ENCODE assay signal across 9 mouse cellular contexts in genomic region chr6:92786701-92787375, GRCm38 (mm10). TPM values are rescaled to one million over a fixed set of nuclear protein-coding genes. Genes with fewer than 3 reads are reported as not detected.
DNase-seq lines count a peak whose midpoint lies in the region; ATAC-seq and TF ChIP-seq lines count a peak whose summit lies in the region.
"Had no signal": no experiment of that assay in that cellular context is flagged by ENCODE, and none has a peak within 500 bp of the region (broad histone marks: within the 10 kb centered on the region; RNA-seq: fewer than 3 reads in every experiment).

No protein-coding gene starts in this region.

- H3K4me3 ChIP-seq in liver, embryonic 11.5 days (ENCODE audit: low read depth, low read length): peak overlapping the region; percentile 23; the same call in 1 of the 2 replicates
- H3K4me3 ChIP-seq in liver, postnatal 0 days (ENCODE audit: low read depth, low read length): no peak overlapping the region
- H3K4me3 ChIP-seq in embryonic facial prominence, embryonic 13.5 days: peak overlapping the region; percentile 33
- H3K4me3 ChIP-seq in intestine, postnatal 0 days (ENCODE audit: low read depth, low read length): no peak overlapping the region
- H3K4me3 ChIP-seq in neural tube, embryonic 15.5 days (replicated peaks): peak overlapping the region; percentile 39

- H3K9me3 ChIP-seq in liver, embryonic 11.5 days (ENCODE audit: control insufficient read depth, low read length): no peaks in the 10 kb centered on the region
- H3K9me3 ChIP-seq in liver, postnatal 0 days (ENCODE audit: low read length): no peaks in the 10 kb centered on the region
- no peaks in the 10 kb centered on the region for H3K9me3 ChIP-seq in embryonic facial prominence, embryonic 13.5 days
- H3K9me3 ChIP-seq in intestine, postnatal 0 days (ENCODE audit: control insufficient read depth): no peaks in the 10 kb centered on the region
- no peaks in the 10 kb centered on the region for H3K9me3 ChIP-seq in neural tube, embryonic 15.5 days (replicated peaks)

- peak overlapping the region; percentile 49 for H3K4me2 ChIP-seq in liver, embryonic 11.5 days
- H3K4me2 ChIP-seq in liver, postnatal 0 days (ENCODE audit: low read depth, low read length): no peak overlapping the region
- peak overlapping the region; percentile 63 for H3K4me2 ChIP-seq in embryonic facial prominence, embryonic 13.5 days
- peak overlapping the region; percentile 51 for H3K4me2 ChIP-seq in intestine, postnatal 0 days (replicated peaks; ENCODE audit: low read depth)
- H3K4me2 ChIP-seq in neural tube, embryonic 15.5 days: peak overlapping the region; percentile 76

- H3K9ac ChIP-seq in liver, embryonic 11.5 days (ENCODE audit: low read depth, low read length): no peak overlapping the region
- H3K9ac ChIP-seq in liver, postnatal 0 days (replicated peaks): no peak overlapping the region
- peak overlapping the region; percentile 60 for H3K9ac ChIP-seq in embryonic facial prominence, embryonic 13.5 days
- no peak overlapping the region for H3K9ac ChIP-seq in intestine, postnatal 0 days (ENCODE audit: low read depth, low read length)
- peak overlapping the region; percentile 47 for H3K9ac ChIP-seq in neural tube, embryonic 15.5 days (replicated peaks)

- WGBS in liver, embryonic 11.5 days: 10% methylated on average over 20 of the region's 20 CpGs
- 16% methylated on average over 20 of the region's 20 CpGs for WGBS in liver, postnatal 0 days (ENCODE audit: insufficient replicate concordance)
- WGBS in embryonic facial prominence, embryonic 13.5 days: 6% methylated on average over 20 of the region's 20 CpGs
- 26% methylated on average over 20 of the region's 20 CpGs for WGBS in intestine, postnatal 0 days
- WGBS in neural tube, embryonic 15.5 days: 5% methylated on average over 20 of the region's 20 CpGs

- no peak for DNase-seq in liver, embryonic 11.5 days (ENCODE audit: low spot score)
- no peak for DNase-seq in liver, postnatal 0 days
- no peak for DNase-seq in right cerebral cortex, adult 18-20 months
- DNase-seq in left cerebral cortex, postnatal 36 days (ENCODE audit: low spot score in 2 of 2): no peak
- no peak for DNase-seq in layer of hippocampus, postnatal 14 days (ENCODE audit: low spot score in 2 of 2)

- intact Hi-C loops in left cerebral cortex, postnatal 36 days (cut with DNase I): loop anchor here (2.0 to 5.0 kb wide), 4 partner anchors 155 to 940 kb away; partner anchors contain the start of gene Adamts9

- no peak overlapping the region for H3K27ac ChIP-seq in liver, embryonic 11.5 days (ENCODE audit: low read depth, low read length)
- no peak overlapping the region for H3K27ac ChIP-seq in liver, postnatal 0 days (ENCODE audit: low read depth)
- H3K27ac ChIP-seq in embryonic facial prominence, embryonic 13.5 days: no peak overlapping the region
- H3K27ac ChIP-seq in intestine, postnatal 0 days (ENCODE audit: low read depth, low read length): no peak overlapping the region
- H3K27ac ChIP-seq in neural tube, embryonic 15.5 days (replicated peaks): no peak overlapping the region

- TF ChIP-seq CTCF in liver, postnatal 0 days (IDR thresholded peaks at IDR 0.05; ENCODE audit: low read depth): no peak
- TF ChIP-seq CTCF in intestine, postnatal 0 days (IDR thresholded peaks at IDR 0.05; ENCODE audit: low read depth): no peak

- no peaks in the 10 kb centered on the region; the same call in 1 of the 2 replicates for H3K4me1 ChIP-seq in liver, embryonic 11.5 days (replicated peaks; ENCODE audit: control insufficient read depth, insufficient read depth, low read length)
- no peaks in the 10 kb centered on the region for H3K4me1 ChIP-seq in liver, postnatal 0 days (ENCODE audit: insufficient read depth)
- H3K4me1 ChIP-seq in embryonic facial prominence, embryonic 13.5 days: peaks cover 5% of the 10 kb centered on the region; the same call in 1 of the 2 replicates
- H3K4me1 ChIP-seq in intestine, postnatal 0 days (replicated peaks; ENCODE audit: control insufficient read depth, insufficient read depth, low read length): no peaks in the 10 kb centered on the region
- H3K4me1 ChIP-seq in neural tube, embryonic 15.5 days: peaks cover 10% of the 10 kb centered on the region

- ATAC-seq in liver, embryonic 11.5 days (replicated peaks; ENCODE audit: low FRiP score): no peak
- no peak for ATAC-seq in liver, postnatal 0 days
- no peak for ATAC-seq in embryonic facial prominence, embryonic 13.5 days (ENCODE audit: insufficient number of reproducible peaks, insufficient read depth, low FRiP score, low TSS enrichment, low read depth)
- ATAC-seq in intestine, postnatal 0 days: no peak
- ATAC-seq in neural tube, embryonic 15.5 days (ENCODE audit: low FRiP score): peak; percentile 66; the same call in 1 of the 2 replicates

- peaks cover 14% of the 10 kb centered on the region for H3K27me3 ChIP-seq in liver, embryonic 11.5 days (replicated peaks; ENCODE audit: control insufficient read depth, insufficient read depth, low read length)
- peaks cover 10% of the 10 kb centered on the region; the same call in 1 of the 2 replicates for H3K27me3 ChIP-seq in liver, postnatal 0 days (ENCODE audit: insufficient read depth, low read length)
- H3K27me3 ChIP-seq in embryonic facial prominence, embryonic 13.5 days: peaks cover 17% of the 10 kb centered on the region
- H3K27me3 ChIP-seq in intestine, postnatal 0 days (replicated peaks; ENCODE audit: control insufficient read depth, insufficient read depth, low read length): 0 out of 2 replicates have a peak, but pooled peaks cover 9% of the 10 kb centered on the region
- peaks cover 14% of the 10 kb centered on the region; the same call in 1 of the 2 replicates for H3K27me3 ChIP-seq in neural tube, embryonic 15.5 days (replicated peaks)

- no peaks in the 10 kb centered on the region for H3K36me3 ChIP-seq in liver, embryonic 11.5 days (ENCODE audit: control insufficient read depth, insufficient read depth, low read length)
- H3K36me3 ChIP-seq in liver, postnatal 0 days (replicated peaks; ENCODE audit: insufficient read depth, low read length): no peaks in the 10 kb centered on the region
- no peaks in the 10 kb centered on the region for H3K36me3 ChIP-seq in embryonic facial prominence, embryonic 13.5 days
- no peaks in the 10 kb centered on the region for H3K36me3 ChIP-seq in intestine, postnatal 0 days (ENCODE audit: control insufficient read depth, insufficient read depth)
- no peaks in the 10 kb centered on the region for H3K36me3 ChIP-seq in neural tube, embryonic 15.5 days

- TF ChIP-seq EP300 in liver, postnatal 0 days (IDR thresholded peaks at IDR 0.05; ENCODE audit: low read depth): no peak

RNA-seq across cellular contexts. Expression of gene A730049H05Rik, which starts 29.4 kb away (rescaled TPM):
- 0.34 and 0.73 TPM in 2 replicates for polyA plus RNA-seq in liver, embryonic 11.5 days (2014; fragmentation: Nextera tagmentation; extraction: Ambion mirVana)
- not detected in 2 replicates for polyA plus RNA-seq in liver, postnatal 0 days (2015; fragmentation: Nextera tagmentation; extraction: Ambion mirVana)
- 0.67 and 1.1 TPM in 2 replicates for polyA plus RNA-seq in embryonic facial prominence, embryonic 13.5 days (2015; fragmentation: Nextera tagmentation; extraction: Ambion mirVana)
- 0.46 and 0.55 TPM in 2 replicates for polyA plus RNA-seq in intestine, postnatal 0 days (2015; fragmentation: Nextera tagmentation; extraction: Ambion mirVana)
- polyA plus RNA-seq in neural tube, embryonic 15.5 days (2015; fragmentation: Nextera tagmentation; extraction: Ambion mirVana): 0.36 and 0.68 TPM in 2 replicates
- total RNA-seq in left cerebral cortex, postnatal 36 days (2021): not detected
- under 1 TPM; 0.25 to 0.29 TPM for total RNA-seq in layer of hippocampus, postnatal 14 days (2021)
- total RNA-seq: left cerebral cortex, adult 18-20 months had no signal

Comparison
In these comparisons a context has a peak if more than half of its experiments do, and no peak if none do; other contexts are left out.
1. H3K4me3 ChIP-seq: peak in liver, embryonic 11.5 days (single experiment), embryonic facial prominence, embryonic 13.5 days (single experiment) and neural tube, embryonic 15.5 days (single experiment); none in liver, postnatal 0 days (single experiment) and intestine, postnatal 0 days (single experiment).
2. H3K9ac ChIP-seq: peak in embryonic facial prominence, embryonic 13.5 days (single experiment) and neural tube, embryonic 15.5 days (single experiment); none in liver, embryonic 11.5 days (single experiment), liver, postnatal 0 days (single experiment) and intestine, postnatal 0 days (single experiment).